Mouse (Mus musculus) bone marrow, adult 2 months (tissue): ENCODE data around the gene Gm8011.
"Not testable (repeated sequence)": the region's sequence is repeated elsewhere in the genome, so short reads cannot be mapped to it uniquely, and the experiment has no call there.

Experiments used
- CTCF ChIP-seq: fragments of 200-500 bp; IDR thresholded peaks from 2 replicates; pipeline ENCODE4 v1.5.1; 2011; ENCODE audit warnings: low read length, control low read depth; ENCODE audit not compliant: control insufficient read depth, insufficient read depth
- POLR2A ChIP-seq: fragments of 200-500 bp; IDR thresholded peaks from 2 replicates; pipeline ENCODE4 v1.6.1; 2011; ENCODE audit warnings: low read depth, mild to moderate bottlenecking, control low read depth, low read length, borderline replicate concordance; ENCODE audit not compliant: control insufficient read depth

- not testable (repeated sequence) for TF ChIP-seq POLR2A, CTCF
Observed at GRCm38 (mm10) chr14:42502249-42502648, 38.6 kb downstream of the Gm8011 start, which contains the start of gene Gm8020.
